Comparison of ENCODE assay signal across 13 mouse cellular contexts in the genomic region with DNA sequence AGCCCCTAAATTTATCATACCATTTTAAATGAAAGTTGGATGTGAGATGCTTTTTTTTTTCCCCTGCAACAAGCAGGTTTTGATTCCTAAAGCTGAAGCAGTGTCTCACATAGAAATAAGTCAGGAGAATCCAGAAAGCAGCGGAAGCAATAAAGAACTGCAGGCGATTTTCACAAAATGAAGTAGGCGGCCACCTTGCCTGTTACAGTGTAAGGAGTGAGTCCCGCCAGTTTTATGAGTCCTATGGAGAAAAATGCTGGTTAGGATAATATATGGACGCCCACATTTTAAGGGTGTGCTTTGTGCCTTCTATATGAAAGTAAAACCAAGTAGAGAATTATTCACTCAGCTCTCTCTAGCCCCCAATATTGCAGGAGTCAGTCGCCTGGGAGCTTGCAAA.
"Had no signal": no experiment of that assay in that cellular context is flagged by ENCODE, and none has a peak within 500 bp of the region (broad histone marks: within the 10 kb centered on the region; RNA-seq: fewer than 3 reads in every experiment).

No protein-coding gene starts in this region.

- DNase-seq: lung, adult 18-20 months; lung, embryonic 14.5 days; lung, postnatal 10 days; lung, postnatal 4 days; midbrain, embryonic 14.5 days; retina, postnatal 1 day; right cerebral cortex, postnatal 14 days; right cerebral cortex, postnatal 4 days; spleen, adult 18-20 months; thymus, adult 2 months; thymus, postnatal 25 days; thymus, postnatal 4 days had no signal

- ATAC-seq: midbrain, embryonic 16.5 days had no signal
